Comparison of ENCODE assay signal across 8 mouse cellular contexts in genomic region chr17:15564928-15565300, GRCm38 (mm10). TPM values are rescaled to one million over a fixed set of nuclear protein-coding genes. Genes with fewer than 3 reads are reported as not detected.
DNase-seq lines count a peak whose midpoint lies in the region; ATAC-seq and TF ChIP-seq lines count a peak whose summit lies in the region.

No protein-coding gene starts in this region.

- H3K9me3 ChIP-seq in forebrain, embryonic 14.5 days (replicated peaks; ENCODE audit: control insufficient read depth, low read length), result no peaks in the 10 kb centered on the region
- H3K9me3 ChIP-seq in limb, embryonic 10.5 days (replicated peaks), result no peaks in the 10 kb centered on the region

- ATAC-seq in forebrain, embryonic 14.5 days, result no peak
- no peak for ATAC-seq in inflammation-experienced regulatory T-cells, adult 6 months

- H3K4me3 ChIP-seq in lung, adult 2 months (replicated peaks; ENCODE audit: extremely low read depth, low read depth, low read length), result peak overlapping the region; percentile 62
- peak overlapping the region; percentile 49 for H3K4me3 ChIP-seq in forebrain, embryonic 14.5 days (ENCODE audit: low read depth, low read length)
- H3K4me3 ChIP-seq in limb, embryonic 10.5 days, result peak overlapping the region; percentile 77
- peak overlapping the region; percentile 42 for H3K4me3 ChIP-seq in olfactory bulb, adult 2 months (ENCODE audit: insufficient read depth, low read depth, low read length)

- H3K36me3 ChIP-seq in forebrain, embryonic 14.5 days (ENCODE audit: control insufficient read depth, insufficient read depth, low read length), result no peaks in the 10 kb centered on the region
- no peaks in the 10 kb centered on the region for H3K36me3 ChIP-seq in limb, embryonic 10.5 days

- peak overlapping the region; percentile 80; the same call in 1 of the 2 replicates for H3K9ac ChIP-seq in forebrain, embryonic 14.5 days (ENCODE audit: low read length)

- H3K27ac ChIP-seq in forebrain, embryonic 14.5 days (ENCODE audit: low read depth, low read length), result no peak overlapping the region
- H3K27ac ChIP-seq in limb, embryonic 10.5 days, result peak overlapping the region; percentile 92
- H3K27ac ChIP-seq in olfactory bulb, adult 2 months (ENCODE audit: insufficient read depth, low read depth, low read length), result no peak overlapping the region

- no peak for TF ChIP-seq POLR2A in lung, adult 2 months (IDR thresholded peaks at IDR 0.05; ENCODE audit: borderline replicate concordance, extremely low read depth, low read depth, low read length)
- TF ChIP-seq POLR2A in olfactory bulb, adult 2 months (IDR thresholded peaks at IDR 0.05; ENCODE audit: insufficient read depth, low read depth, low read length), result no peak

- peak overlapping the region; percentile 57 for H3K4me2 ChIP-seq in forebrain, embryonic 14.5 days (ENCODE audit: low read length)

- no peak for TF ChIP-seq CTCF in lung, adult 2 months (IDR thresholded peaks at IDR 0.05; ENCODE audit: insufficient read depth, low read length)
- no peak for TF ChIP-seq CTCF in olfactory bulb, adult 2 months (IDR thresholded peaks at IDR 0.05; ENCODE audit: insufficient read depth, low read depth, low read length)

- H3K27me3 ChIP-seq in forebrain, embryonic 14.5 days (replicated peaks; ENCODE audit: control insufficient read depth, insufficient read depth, low read length), result no peaks in the 10 kb centered on the region
- peaks cover 8% of the 10 kb centered on the region for H3K27me3 ChIP-seq in limb, embryonic 10.5 days (ENCODE audit: low read depth, poor library complexity, severe bottlenecking)

- H3K4me1 ChIP-seq in lung, adult 2 months (ENCODE audit: control insufficient read depth, insufficient read depth, low read length), result no peaks in the 10 kb centered on the region
- peaks cover 4% of the 10 kb centered on the region; the same call in 1 of the 2 replicates for H3K4me1 ChIP-seq in forebrain, embryonic 14.5 days (ENCODE audit: control insufficient read depth, insufficient read depth, low read length)
- peaks cover 9% of the 10 kb centered on the region for H3K4me1 ChIP-seq in limb, embryonic 10.5 days
- peaks cover 2% of the 10 kb centered on the region; the same call in 1 of the 2 replicates for H3K4me1 ChIP-seq in olfactory bulb, adult 2 months (ENCODE audit: control insufficient read depth, insufficient read depth, low read length)

- WGBS in lung, adult 2 months, result 22% methylated on average over 12 of the region's 12 CpGs
- WGBS in forebrain, embryonic 14.5 days, result 45% methylated on average over 12 of the region's 12 CpGs
- 51% methylated on average over 12 of the region's 12 CpGs for WGBS in limb, embryonic 10.5 days
- WGBS in olfactory bulb, adult 2 months, result 27% methylated on average over 12 of the region's 12 CpGs

- peak; percentile 10 for DNase-seq in lung, adult 2 months
- DNase-seq in lung, postnatal 10 days, result no peak
- peak; percentile 22 for DNase-seq in cerebellum, adult 8-10 months
- no peak for DNase-seq in forebrain, embryonic 14.5 days (ENCODE audit: low spot score)
- DNase-seq in limb, embryonic 10.5 days (ENCODE audit: low spot score), result no peak
- DNase-seq in layer of hippocampus, adult 9-11 months, result no peak

RNA-seq across cellular contexts. Expression of gene Prdm9, which starts 0.8 kb away (rescaled TPM):
- polyA plus RNA-seq in lung, adult 2 months (2012; rRNA removed), result 0.86 and 1.0 TPM in 2 replicates
- polyA plus RNA-seq in forebrain, embryonic 14.5 days (2014; fragmentation: Nextera tagmentation; extraction: Ambion mirVana), result 0.77 TPM in 2 replicates
- polyA plus RNA-seq in limb, embryonic 10.5 days (2016; fragmentation: Nextera tagmentation; extraction: Ambion mirVana), result 1.1 and 1.9 TPM in 2 replicates
- not detected in 2 replicates for polyA plus RNA-seq in olfactory bulb, adult 2 months (2012; ENCODE audit: insufficient read depth, insufficient read length, low replicate concordance, missing spikeins)
- 1 to 10 TPM; 4.5 to 9.0 (median 7.0) TPM for polyA plus RNA-seq in inflammation-experienced regulatory T-cells, adult 6 months (2017; shearing (Covaris generic))

RNA-seq across cellular contexts. Expression of gene Pdcd2, which starts 37.8 kb away (rescaled TPM):
- polyA plus RNA-seq in lung, adult 2 months (2012; rRNA removed), result 17.1 and 22.3 TPM in 2 replicates
- polyA plus RNA-seq in forebrain, embryonic 14.5 days (2014; fragmentation: Nextera tagmentation; extraction: Ambion mirVana), result 64.4 and 68.5 TPM in 2 replicates
- polyA plus RNA-seq in limb, embryonic 10.5 days (2016; fragmentation: Nextera tagmentation; extraction: Ambion mirVana), result 45.7 and 47.9 TPM in 2 replicates
- not detected in 2 replicates for polyA plus RNA-seq in olfactory bulb, adult 2 months (2012; ENCODE audit: insufficient read depth, insufficient read length, low replicate concordance, missing spikeins)
- 10 to 100 TPM; 18.0 to 29.1 (median 21.3) TPM for polyA plus RNA-seq in inflammation-experienced regulatory T-cells, adult 6 months (2017; shearing (Covaris generic))

Comparison
In these comparisons a context has a peak if more than half of its experiments do, and no peak if none do; other contexts are left out.
1. DNase-seq: peak in lung, adult 2 months (single experiment) and cerebellum, adult 8-10 months (single experiment); none in lung, postnatal 10 days (single experiment), forebrain, embryonic 14.5 days (single experiment), limb, embryonic 10.5 days (single experiment) and layer of hippocampus, adult 9-11 months (single experiment).
2. RNA of gene Pdcd2, which starts 37.8 kb away (polyA plus RNA-seq): 64.4 to 68.5 TPM in forebrain, embryonic 14.5 days, 45.7 to 47.9 TPM in limb, embryonic 10.5 days, 18.0 to 29.1 TPM in inflammation-experienced regulatory T-cells, adult 6 months and 17.1 to 22.3 TPM in lung, adult 2 months; not detected in olfactory bulb, adult 2 months; every median in the first group is over 10 times any median in the second.
3. Peak in every context shown above with its lines, with median percentiles within 50 percentile points of each other: H3K4me3 ChIP-seq.